Mouse (Mus musculus) embryo, embryonic 9.5 days (tissue): ENCODE measurements around the gene Cyp4f18.
"Not testable (repeated sequence)": the region's sequence is repeated elsewhere in the genome, so short reads cannot be mapped to it uniquely, and the experiment has no call there.

ENCODE experiments used
- DNase-seq: peaks from one replicate; pipeline ENCODE4 v3.0.0-alpha.2; 2017; ENCODE audit errors: extremely low spot score

Cyp4f18 gene

DNA sequence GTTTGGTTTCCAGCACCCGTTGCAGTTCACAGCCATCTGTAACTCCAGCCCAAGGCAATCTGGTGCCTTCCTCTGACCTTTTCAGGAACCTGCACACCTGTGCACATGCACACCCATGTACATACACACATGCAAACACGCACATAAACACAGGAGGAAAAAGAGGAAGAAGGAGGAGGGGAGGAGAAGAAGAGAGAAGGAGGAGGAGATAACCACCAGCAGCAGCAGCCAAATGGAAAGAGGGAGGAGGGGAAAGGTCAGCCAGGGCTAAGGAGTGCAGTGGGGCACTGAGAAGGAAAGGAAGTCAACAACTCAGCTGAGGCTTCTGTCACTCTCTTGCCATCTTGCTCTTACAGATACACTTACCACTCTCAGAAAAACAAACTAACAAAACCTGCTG is 28.4 kb downstream of the Cyp4f18 start:
- DNase-seq: no peak

DNA sequence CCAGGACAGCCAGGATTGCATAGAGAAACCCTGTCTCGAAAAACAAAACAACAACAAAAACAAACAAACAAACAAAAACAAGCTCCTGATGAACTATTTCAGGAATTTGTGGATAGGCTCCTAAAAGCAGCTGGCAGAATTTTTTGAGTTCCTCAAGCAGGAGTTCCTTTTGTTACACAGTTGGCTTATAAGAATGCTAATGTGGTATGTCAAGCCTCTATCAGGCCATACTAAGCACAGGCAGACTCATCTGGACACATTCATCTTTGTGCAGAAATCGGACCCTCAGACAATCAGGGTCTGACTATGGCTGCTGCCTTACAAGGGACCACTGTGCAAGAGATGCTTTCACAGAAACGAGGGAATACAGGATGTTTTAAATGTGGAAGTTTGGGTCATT is 35.2 kb downstream of the Cyp4f18 start:
- DNase-seq: no peak

DNA sequence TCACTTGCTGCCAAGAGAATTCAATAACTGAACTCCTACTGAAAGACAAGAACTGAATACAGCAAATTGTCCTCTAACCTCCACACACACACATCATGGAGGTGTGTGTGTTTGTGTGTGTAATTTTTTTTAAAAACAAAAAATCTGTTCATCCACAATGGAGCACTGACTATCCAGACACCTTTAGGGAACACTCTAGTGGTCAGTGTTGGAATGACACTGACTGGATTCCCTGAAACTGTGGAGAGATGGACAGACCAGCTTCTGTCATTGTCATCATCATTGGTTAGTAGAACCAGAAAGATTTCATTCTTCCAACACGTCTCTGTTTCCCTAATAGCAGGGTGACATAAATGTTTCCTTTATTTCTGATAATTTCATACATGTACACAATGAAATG is 37.5 kb downstream of the Cyp4f18 start:
- no peak for DNase-seq

DNA sequence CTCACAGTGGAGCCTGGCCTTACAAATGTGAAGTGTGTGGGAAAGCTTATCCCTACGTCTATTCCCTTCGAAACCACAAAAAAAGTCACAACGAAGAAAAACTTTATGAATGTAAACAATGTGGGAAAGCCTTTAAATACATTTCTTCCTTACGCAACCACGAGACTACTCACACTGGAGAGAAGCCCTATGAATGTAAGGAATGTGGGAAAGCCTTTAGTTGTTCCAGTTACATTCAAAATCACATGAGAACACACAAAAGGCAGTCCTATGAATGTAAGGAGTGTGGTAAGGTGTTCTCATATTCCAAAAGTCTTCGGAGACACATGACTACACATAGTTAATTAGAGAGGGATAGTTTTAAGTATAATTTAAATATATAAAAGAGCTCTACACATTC is 40.8 kb downstream of the Cyp4f18 start:
- no peak for DNase-seq

DNA sequence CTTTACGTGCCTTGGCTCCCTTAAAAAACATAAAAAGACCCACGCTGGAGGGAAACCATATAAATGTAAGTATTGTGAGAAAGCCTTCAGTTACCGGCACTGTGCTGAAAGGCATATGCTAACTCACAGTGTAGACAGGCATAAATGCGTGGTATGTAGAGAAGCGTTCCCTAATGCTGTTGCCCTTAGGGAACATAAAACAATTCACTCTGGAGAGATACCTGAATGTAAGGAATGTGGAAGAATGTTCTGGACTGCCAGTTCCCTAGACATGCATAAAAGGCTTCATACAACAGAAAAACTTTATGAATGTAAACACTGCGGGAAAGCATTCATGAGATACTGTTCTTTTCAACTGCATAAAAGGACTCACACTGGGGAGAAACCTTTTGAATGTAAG is 41.3 kb downstream of the Cyp4f18 start:
- no peak for DNase-seq

DNA sequence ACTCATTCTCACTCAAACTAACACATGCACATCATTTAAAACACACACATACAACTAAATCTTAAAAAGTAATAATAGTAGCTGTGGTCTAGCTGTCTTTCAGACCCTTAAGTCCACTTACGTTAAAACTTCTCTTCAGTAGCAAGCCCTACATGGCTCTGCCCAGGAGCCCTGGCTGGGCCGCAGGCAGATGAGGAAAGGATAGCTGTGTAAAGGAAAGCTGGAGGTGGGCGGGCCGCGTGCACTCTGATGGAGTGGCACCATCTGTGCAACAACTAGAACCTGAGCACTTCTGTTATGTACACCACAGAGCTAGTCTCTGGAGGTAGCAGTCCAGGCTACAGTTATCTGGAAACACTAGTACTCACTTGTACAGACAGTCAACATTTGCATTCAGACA is 42.2 kb downstream of the Cyp4f18 start:
- no peak for DNase-seq

DNA sequence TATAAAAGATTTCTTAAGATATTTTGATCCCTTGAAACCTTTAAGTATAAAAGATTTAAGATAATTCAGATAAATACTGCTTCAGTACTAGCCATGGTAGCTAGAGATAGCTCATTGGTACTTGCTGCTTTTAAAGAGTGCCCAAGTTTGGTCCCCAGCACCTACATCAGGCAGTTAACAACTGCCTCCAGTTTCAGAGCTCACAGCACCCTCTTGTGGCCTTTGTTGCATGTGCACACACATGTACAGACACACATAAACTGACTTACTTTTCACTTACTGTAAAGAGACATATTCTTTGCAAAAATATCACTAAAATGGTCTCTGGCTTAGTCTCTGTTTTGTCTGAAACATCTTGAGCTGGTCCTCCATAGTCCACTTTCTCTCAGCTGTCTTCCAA is 43.0 kb downstream of the Cyp4f18 start:
- DNase-seq: no peak

DNA sequence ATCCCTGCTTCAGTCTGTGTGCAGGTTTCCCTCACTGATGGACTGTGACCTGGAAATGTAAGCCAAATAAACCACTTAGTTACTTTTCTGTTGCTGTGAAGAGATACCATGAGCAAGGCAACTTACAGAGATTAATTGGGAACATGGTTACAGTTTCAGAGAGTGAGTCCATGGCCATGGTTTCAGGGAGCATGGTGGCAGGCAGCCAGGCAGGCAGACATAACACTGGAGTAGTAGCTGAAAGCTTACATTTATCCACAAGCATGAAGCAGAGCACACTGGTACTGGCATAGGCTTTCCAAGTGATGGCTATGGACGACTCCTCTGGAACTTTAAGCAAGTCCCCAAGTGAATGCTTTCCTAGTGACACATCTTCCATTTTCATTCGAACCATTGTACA is 44.3 kb downstream of the Cyp4f18 start:
- no peak for DNase-seq

DNA sequence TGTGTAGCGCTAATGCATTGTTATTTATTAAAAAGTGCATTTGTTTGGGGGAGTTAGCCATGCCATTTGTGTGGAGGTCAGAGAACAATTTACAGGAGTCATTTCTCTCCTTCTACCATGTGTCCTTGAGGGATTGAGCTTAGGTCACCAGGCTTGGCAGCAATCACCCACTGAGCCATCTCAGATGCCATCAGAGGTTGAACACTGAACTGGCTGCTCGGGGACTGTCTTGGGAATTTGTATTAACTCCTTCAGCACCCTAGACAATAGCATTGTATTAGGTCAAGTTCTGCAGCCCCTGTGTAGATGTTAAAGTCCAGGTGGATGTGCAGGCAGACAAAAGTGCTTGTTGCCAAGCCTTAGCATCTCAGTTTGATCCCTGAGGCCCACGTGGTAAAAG is 45.4 kb downstream of the Cyp4f18 start:
- DNase-seq: no peak

DNA sequence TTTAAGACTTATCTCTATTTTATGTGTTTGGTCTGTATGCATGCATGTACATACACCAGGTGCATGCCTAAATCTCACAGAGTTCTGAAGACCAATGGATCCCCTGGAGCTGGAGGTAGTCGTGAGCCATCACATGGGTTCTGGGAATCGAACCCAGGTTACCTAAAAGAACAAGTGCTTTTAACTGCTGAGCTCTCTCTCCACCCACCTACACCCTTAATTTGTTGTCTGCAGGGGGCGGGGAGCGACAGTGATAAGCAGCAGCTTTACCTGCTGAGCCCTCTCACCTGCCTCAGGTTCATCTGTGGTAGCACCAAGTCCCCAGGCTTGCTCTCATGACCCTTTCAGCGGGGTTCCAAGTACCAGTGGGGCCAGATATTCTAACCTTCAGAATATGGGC is 47.6 kb downstream of the Cyp4f18 start:
- DNase-seq: no peak

DNA sequence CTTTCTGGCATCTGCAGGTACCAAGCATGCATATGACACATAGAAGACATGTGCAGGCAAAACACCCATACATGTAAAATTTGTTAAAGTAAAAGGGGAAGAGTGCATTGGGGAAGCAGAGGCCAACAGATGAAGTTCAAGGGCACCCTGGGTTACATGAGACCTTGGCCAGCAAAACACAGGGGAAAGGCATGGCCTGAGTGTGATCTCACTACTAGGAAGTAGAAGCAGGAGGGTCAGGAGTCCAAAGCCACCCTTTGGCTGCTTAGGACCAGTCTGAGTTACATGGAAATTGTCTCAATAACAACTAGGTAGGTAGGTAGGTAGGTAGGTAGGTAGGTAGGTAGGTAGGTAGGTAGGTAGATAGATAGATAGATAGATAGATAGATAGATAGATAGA is 48.9 kb downstream of the Cyp4f18 start:
- no peak for DNase-seq

DNA sequence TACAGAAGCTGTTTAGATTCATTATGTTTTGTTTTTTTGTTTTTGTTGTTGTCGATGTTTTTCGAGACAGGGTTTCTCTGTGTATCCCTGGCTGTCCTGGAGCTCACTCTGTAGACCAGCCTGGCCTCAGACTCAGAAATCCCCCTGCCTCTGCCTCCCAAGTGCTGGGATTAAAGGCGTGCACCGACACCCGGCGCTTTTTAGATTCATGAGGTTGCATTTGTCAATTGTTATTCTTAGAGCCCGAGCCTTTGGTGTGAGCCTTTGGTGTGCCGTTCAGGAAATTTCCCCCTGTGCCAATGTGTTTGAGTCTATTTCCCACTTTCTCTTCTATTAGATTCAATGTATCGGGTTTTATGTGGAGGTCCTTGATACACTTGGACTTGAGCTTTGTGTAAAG is 54.8 kb downstream of the Cyp4f18 start:
- DNase-seq: no peak

DNA sequence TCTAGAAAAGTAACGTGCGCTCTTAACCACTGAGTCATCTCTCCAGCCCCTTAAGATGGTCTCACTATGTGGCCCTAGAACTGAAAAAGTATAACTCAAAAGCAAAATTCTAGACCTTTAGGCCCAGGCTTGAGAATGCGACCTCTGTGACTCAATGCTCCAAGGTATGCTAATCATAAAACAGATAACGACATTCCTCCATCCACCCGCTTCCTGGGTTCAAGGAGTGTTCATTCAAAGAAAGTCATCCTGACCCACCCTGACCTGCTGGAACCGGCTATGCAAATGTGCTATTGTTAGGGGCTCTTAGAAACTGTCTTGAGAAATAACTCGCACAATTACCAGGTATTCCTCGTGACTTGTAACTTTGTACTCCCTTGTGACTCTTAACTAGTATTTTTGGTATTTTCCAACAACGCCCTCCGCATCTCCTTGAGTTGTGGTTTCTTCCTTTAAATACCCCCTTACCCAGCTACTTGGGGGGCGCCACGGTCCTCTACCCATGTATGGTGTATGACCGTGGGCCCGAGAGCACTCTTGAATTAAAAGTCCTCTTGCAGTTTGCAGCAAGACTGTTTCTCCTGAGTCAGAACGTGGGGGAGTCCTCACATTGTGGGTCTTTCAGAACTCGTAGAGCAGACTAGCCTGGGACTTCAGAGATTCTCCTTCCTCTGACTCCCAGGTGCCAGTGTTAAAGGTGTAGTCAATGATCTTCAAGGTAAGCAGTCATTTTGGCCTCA is 56.3 kb downstream of the Cyp4f18 start:
- DNase-seq: not testable (repeated sequence)

DNA sequence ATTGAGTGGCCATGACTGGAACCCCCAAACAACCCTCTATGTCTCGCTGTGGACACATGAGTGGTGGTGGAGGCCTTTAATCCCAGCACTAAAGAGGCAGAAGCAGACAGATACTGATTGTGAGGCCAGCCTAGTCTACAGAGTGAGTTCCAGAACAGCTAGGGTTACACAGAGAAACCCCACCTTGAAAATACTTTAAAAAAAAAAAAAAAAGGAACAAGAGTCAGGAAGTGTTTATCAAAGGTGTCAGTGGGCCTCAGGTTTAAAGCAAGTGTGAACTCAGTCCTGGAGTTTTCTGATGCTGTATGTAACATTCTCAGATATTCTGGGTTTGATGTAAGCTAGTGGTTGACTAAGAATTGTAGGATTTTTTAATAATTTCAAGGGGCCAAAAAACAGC is 56.9 kb downstream of the Cyp4f18 start:
- DNase-seq: no peak

DNA sequence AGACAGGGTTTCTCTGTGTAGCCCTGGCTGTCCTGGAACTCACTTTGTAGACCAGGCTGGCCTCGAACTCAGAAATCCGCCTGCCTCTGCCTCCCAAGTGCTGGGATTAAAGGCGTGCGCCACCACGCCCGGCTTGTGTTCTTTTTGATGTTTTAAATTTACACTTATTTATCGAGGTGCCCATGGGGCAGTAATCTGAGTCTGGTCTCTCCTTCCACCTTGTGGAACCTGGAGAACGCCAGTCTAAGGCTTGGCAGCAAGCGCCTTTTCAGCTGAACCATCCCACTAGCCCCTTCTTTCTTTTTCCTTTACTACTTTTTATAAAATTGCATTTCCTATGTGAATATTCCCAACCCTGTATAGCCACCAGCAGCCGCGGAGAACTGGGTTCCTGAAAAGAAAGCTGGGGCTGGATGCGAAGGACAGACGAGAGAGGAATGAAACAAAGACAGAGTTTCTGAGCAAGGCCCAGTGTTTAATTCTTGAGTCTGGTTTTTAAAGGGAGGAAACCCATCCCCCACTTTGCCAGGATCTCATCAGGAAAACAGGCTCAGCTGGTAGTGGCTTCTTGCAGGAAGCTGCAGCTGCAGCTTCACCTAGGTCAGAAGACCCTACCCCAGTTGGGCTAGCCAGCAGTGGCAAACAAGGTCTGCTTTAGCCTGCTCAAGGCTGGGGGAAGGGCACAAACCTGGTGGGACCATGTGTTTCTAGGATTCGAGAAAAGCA is 57.8 kb downstream of the Cyp4f18 start:
- DNase-seq: peak; percentile 7

DNA sequence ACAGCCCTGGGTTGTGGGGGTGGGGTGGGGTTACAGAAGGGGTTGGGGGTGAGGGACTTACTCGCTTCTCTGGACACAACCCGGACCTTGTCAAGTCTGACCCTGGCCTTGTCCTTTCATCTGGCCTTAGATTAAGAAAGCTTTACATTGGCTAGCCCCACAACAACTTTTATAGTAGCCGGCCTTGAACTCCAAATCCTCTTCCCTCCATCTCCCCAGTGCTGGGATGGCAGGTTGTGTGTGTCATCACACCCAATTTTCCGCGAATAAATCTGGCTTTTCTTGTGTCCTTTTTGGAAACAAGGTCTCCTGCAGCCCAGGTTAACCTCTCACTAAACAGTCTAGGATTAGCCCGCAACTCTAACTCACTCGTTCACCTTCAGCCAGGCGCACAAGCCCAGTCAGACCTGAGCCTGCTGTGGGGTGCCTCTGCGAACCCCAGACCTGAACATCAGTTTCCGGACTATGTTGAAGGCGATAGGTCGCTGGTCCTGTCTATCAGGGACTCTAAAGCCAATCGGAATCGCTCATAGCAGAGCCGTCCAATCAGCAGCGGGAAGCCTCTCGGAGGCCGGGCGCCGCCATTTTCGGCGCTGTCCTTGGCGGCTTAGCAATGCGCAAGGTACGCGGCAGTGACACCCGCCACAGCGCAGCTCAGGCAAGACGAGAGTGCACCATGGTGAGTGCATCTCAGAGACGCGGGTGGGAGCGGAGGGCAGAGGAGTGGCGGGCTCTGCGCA is 58.8 kb downstream of the Cyp4f18 start, which contains the start of gene Zfp961:
Gene Zfp961, plus strand, starts transcription at position 557 of the 740 bp plus-strand sequence.
- peak; percentile 91 for DNase-seq

DNA sequence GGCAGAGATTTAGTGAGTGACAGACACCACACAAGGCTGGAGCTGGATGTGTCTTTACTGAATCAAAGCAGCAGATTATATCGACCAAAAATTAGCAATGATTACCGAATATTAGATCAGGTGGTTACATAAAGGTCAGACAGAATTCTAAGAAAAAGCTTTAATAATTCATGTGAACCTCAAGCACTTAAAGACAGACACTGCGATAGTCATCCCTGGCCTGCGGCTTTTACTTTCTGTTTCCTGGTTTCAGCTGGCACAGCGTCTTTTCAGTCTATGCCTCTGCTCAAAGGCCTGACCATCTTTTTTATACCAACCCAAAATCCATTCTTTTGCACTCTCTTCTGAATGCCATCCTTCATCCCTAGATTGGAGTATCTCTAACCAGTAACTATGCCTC is 60.8 kb downstream of the Cyp4f18 start:
- DNase-seq: no peak

DNA sequence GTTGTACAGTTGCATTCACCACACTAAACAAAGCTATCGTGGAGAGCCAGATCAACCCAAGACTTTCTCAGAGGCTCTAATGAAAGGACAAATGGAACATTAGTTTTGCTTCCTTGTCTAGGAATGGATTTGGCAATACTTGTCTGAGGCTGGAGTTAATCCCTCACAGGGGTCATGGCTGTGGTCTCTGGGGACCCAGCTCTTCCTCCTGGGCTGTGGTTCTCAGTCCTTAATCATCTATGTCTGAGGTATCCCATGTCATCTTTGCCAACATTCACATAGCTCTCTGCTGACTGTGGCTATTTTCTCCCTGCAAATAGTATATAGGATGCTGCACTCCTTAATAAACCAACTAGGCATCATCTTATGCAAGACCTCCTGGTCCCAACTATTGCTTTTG is 67.7 kb downstream of the Cyp4f18 start:
- DNase-seq: no peak

DNA sequence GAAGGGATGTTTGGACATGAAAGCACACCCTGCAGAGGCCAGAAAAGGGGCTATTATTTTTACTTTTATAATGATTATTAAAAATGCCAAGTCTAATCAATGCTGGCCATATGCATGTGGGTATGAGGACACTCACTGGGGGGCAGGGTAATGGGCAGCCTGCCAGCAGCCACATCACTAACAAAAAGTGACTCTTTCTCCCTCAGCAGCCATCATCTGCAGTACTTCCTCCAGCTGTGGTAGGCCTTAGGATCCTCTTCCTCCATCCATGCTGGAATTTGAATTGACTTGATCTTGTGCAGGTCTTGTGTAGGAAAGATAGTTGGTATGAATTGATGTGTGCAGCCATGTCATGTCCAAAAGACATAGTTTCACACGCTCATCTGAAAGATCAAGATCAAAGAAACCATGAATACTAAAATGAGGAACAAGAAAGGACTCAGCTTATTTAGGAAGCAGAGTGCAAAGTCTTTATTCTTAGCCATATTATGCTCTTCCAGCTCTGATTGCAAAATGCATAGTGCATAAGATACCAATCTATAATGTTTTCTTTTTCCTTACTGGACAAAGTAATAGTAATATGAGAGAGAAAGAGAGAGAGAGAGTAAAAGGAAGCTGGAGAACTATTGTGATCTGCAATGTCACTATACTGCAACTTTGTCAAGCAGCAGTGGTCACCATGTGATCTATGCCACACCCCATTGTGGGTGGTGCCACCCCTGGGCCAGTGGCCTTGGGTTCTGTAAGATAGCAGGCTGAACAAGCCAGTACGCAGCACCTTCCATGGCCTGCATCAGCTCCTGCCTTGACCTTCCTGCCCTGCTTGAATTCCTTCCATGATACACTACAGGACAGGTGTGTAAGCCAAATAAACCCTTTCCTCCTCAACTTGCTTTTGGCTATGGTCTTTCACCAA is 68.9 kb downstream of the Cyp4f18 start:
- no peak for DNase-seq
